Mouse (Mus musculus): ENCODE results near the gene Ccrl2. TPM values are rescaled to one million over a fixed set of nuclear protein-coding genes. Genes with fewer than 3 reads are reported as not detected.
A peak's percentile ranks its signal among the peaks of the same experiment; 100 is the strongest.

The Ccrl2 gene
- polyA plus RNA-seq, 1 experiment from 2014 or later = 0.76 TPM

- H3K9ac ChIP-seq (replicated peaks; ENCODE audit: low read length) = no peak overlapping the region
- no peak overlapping the region for H3K27ac ChIP-seq (replicated peaks; ENCODE audit: low read depth, low read length)
- WGBS = 31% methylated on average over 5 of the region's 5 CpGs
- H3K4me1 ChIP-seq (ENCODE audit: control insufficient read depth, insufficient read depth, low read length) = no peaks in the 10 kb centered on the region
- no peaks in the 10 kb centered on the region for H3K9me3 ChIP-seq (replicated peaks; ENCODE audit: control insufficient read depth, low read length)
- H3K4me3 ChIP-seq (ENCODE audit: low read depth, low read length) = no peak overlapping the region
- no peaks in the 10 kb centered on the region for H3K36me3 ChIP-seq (replicated peaks; ENCODE audit: control insufficient read depth, insufficient read depth, low read depth, low read length)
- DNase-seq (ENCODE audit: low spot score) (peak; percentile 72), ATAC-seq (replicated peaks; ENCODE audit: insufficient number of reproducible peaks, low FRiP score, low TSS enrichment, low read depth) (no peak)
- H3K4me2 ChIP-seq (ENCODE audit: low read depth, low read length) = no peak overlapping the region
- H3K27me3 ChIP-seq (ENCODE audit: control insufficient read depth, insufficient read depth, low read length) = no peaks in the 10 kb centered on the region
These were observed 35.8 kb upstream of the Ccrl2 start for GRCm38 (mm10) chr9:111093094-111093493.

- Histone ChIP-seq H3K4me1 (ENCODE audit: control insufficient read depth, insufficient read depth, low read length) (no peaks in the 10 kb centered on the region), H3K9me3 (replicated peaks; ENCODE audit: control insufficient read depth, low read length) (no peaks in the 10 kb centered on the region), H3K4me2 (ENCODE audit: low read depth, low read length) (no peak overlapping the region), H3K4me3 (ENCODE audit: low read depth, low read length) (no peak overlapping the region), H3K27ac (replicated peaks; ENCODE audit: low read depth, low read length) (no peak overlapping the region), H3K36me3 (replicated peaks; ENCODE audit: control insufficient read depth, insufficient read depth, low read depth, low read length) (no peaks in the 10 kb centered on the region), H3K27me3 (ENCODE audit: control insufficient read depth, insufficient read depth, low read length) (no peaks in the 10 kb centered on the region), H3K9ac (replicated peaks; ENCODE audit: low read length) (no peak overlapping the region)
- ATAC-seq (replicated peaks; ENCODE audit: insufficient number of reproducible peaks, low FRiP score, low TSS enrichment, low read depth) (no peak), DNase-seq (ENCODE audit: low spot score) (no peak)
- WGBS = 57% methylated on average over 9 of the region's 9 CpGs
These were observed 35.3 kb upstream of the Ccrl2 start for GRCm38 (mm10) chr9:111092657-111093056.

GRCm38 (mm10) chr9:111088886-111089285 is 31.6 kb upstream of the Ccrl2 start:
- H3K27me3 ChIP-seq (ENCODE audit: control insufficient read depth, insufficient read depth, low read length) = no peaks in the 10 kb centered on the region
- H3K9ac ChIP-seq (replicated peaks; ENCODE audit: low read length) = no peak overlapping the region
- no peaks in the 10 kb centered on the region for H3K4me1 ChIP-seq (ENCODE audit: control insufficient read depth, insufficient read depth, low read length)
- no peak for DNase-seq (ENCODE audit: low spot score)
- H3K36me3 ChIP-seq (replicated peaks; ENCODE audit: control insufficient read depth, insufficient read depth, low read depth, low read length) = no peaks in the 10 kb centered on the region
- no peaks in the 10 kb centered on the region for H3K9me3 ChIP-seq (replicated peaks; ENCODE audit: control insufficient read depth, low read length)
- H3K4me2 ChIP-seq (ENCODE audit: low read depth, low read length) = no peak overlapping the region
- H3K4me3 ChIP-seq (ENCODE audit: low read depth, low read length) = no peak overlapping the region
- H3K27ac ChIP-seq (replicated peaks; ENCODE audit: low read depth, low read length) = no peak overlapping the region
- WGBS = 41% methylated on average over 7 of the region's 7 CpGs
- ATAC-seq (replicated peaks; ENCODE audit: insufficient number of reproducible peaks, low FRiP score, low TSS enrichment, low read depth) = no peak

GRCm38 (mm10) chr9:111087960-111088359 is 30.6 kb upstream of the Ccrl2 start:
- Histone ChIP-seq H3K36me3 (replicated peaks; ENCODE audit: control insufficient read depth, insufficient read depth, low read depth, low read length) (no peaks in the 10 kb centered on the region), H3K4me2 (ENCODE audit: low read depth, low read length) (no peak overlapping the region)
- 6% methylated on average over 5 of the region's 5 CpGs for WGBS

GRCm38 (mm10) chr9:111086995-111087606 is 29.8 kb upstream of the Ccrl2 start:
- Histone ChIP-seq H3K27me3 (ENCODE audit: control insufficient read depth, insufficient read depth, low read length) (no peaks in the 10 kb centered on the region), H3K4me1 (ENCODE audit: control insufficient read depth, insufficient read depth, low read length) (no peaks in the 10 kb centered on the region), H3K27ac (replicated peaks; ENCODE audit: low read depth, low read length) (no peak overlapping the region), H3K9me3 (replicated peaks; ENCODE audit: control insufficient read depth, low read length) (no peaks in the 10 kb centered on the region), H3K4me2 (ENCODE audit: low read depth, low read length) (no peak overlapping the region), H3K36me3 (replicated peaks; ENCODE audit: control insufficient read depth, insufficient read depth, low read depth, low read length) (no peaks in the 10 kb centered on the region), H3K9ac (replicated peaks; ENCODE audit: low read length) (no peak overlapping the region), H3K4me3 (ENCODE audit: low read depth, low read length) (no peak overlapping the region)
- no peak for ATAC-seq (replicated peaks; ENCODE audit: insufficient number of reproducible peaks, low FRiP score, low TSS enrichment, low read depth)
- no peak for DNase-seq (ENCODE audit: low spot score)
- 37% methylated on average over 3 of the region's 3 CpGs for WGBS

More at GRCm38 (mm10) chr9:111087960-111088359, 30.6 kb upstream of the Ccrl2 start:
- no peaks in the 10 kb centered on the region for H3K27me3 ChIP-seq (ENCODE audit: control insufficient read depth, insufficient read depth, low read length)
- no peak overlapping the region for H3K27ac ChIP-seq (replicated peaks; ENCODE audit: low read depth, low read length)
- no peak for DNase-seq (ENCODE audit: low spot score)
- H3K9me3 ChIP-seq (replicated peaks; ENCODE audit: control insufficient read depth, low read length) = no peaks in the 10 kb centered on the region
- H3K4me3 ChIP-seq (ENCODE audit: low read depth, low read length) = no peak overlapping the region
- no peak for ATAC-seq (replicated peaks; ENCODE audit: insufficient number of reproducible peaks, low FRiP score, low TSS enrichment, low read depth)
- H3K9ac ChIP-seq (replicated peaks; ENCODE audit: low read length) = no peak overlapping the region
- no peaks in the 10 kb centered on the region for H3K4me1 ChIP-seq (ENCODE audit: control insufficient read depth, insufficient read depth, low read length)

- 68% methylated on average over 6 of the region's 6 CpGs for WGBS
These were observed 28.8 kb upstream of the Ccrl2 start for GRCm38 (mm10) chr9:111086137-111086536.

GRCm38 (mm10) chr9:111085329-111085728 is 28.0 kb upstream of the Ccrl2 start:
- no peak overlapping the region for H3K27ac ChIP-seq (replicated peaks; ENCODE audit: low read depth, low read length)
- no peak overlapping the region for H3K4me2 ChIP-seq (ENCODE audit: low read depth, low read length)
- DNase-seq (ENCODE audit: low spot score) (no peak), ATAC-seq (replicated peaks; ENCODE audit: insufficient number of reproducible peaks, low FRiP score, low TSS enrichment, low read depth) (no peak)
- no peaks in the 10 kb centered on the region for H3K36me3 ChIP-seq (replicated peaks; ENCODE audit: control insufficient read depth, insufficient read depth, low read depth, low read length)
- no peaks in the 10 kb centered on the region for H3K4me1 ChIP-seq (ENCODE audit: control insufficient read depth, insufficient read depth, low read length)
- no peak overlapping the region for H3K9ac ChIP-seq (replicated peaks; ENCODE audit: low read length)
- WGBS = 47% methylated on average over 4 of the region's 4 CpGs
- no peaks in the 10 kb centered on the region for H3K9me3 ChIP-seq (replicated peaks; ENCODE audit: control insufficient read depth, low read length)
- no peak overlapping the region for H3K4me3 ChIP-seq (ENCODE audit: low read depth, low read length)
- H3K27me3 ChIP-seq (ENCODE audit: control insufficient read depth, insufficient read depth, low read length) = no peaks in the 10 kb centered on the region

More at GRCm38 (mm10) chr9:111086137-111086536, 28.8 kb upstream of the Ccrl2 start:
- Histone ChIP-seq H3K9me3 (replicated peaks; ENCODE audit: control insufficient read depth, low read length) (no peaks in the 10 kb centered on the region), H3K27ac (replicated peaks; ENCODE audit: low read depth, low read length) (no peak overlapping the region), H3K9ac (replicated peaks; ENCODE audit: low read length) (no peak overlapping the region), H3K4me3 (ENCODE audit: low read depth, low read length) (no peak overlapping the region), H3K36me3 (replicated peaks; ENCODE audit: control insufficient read depth, insufficient read depth, low read depth, low read length) (no peaks in the 10 kb centered on the region), H3K27me3 (ENCODE audit: control insufficient read depth, insufficient read depth, low read length) (no peaks in the 10 kb centered on the region), H3K4me2 (ENCODE audit: low read depth, low read length) (no peak overlapping the region), H3K4me1 (ENCODE audit: control insufficient read depth, insufficient read depth, low read length) (no peaks in the 10 kb centered on the region)
- DNase-seq (ENCODE audit: low spot score) (no peak), ATAC-seq (replicated peaks; ENCODE audit: insufficient number of reproducible peaks, low FRiP score, low TSS enrichment, low read depth) (no peak)

- DNase-seq (ENCODE audit: low spot score) (no peak), ATAC-seq (replicated peaks; ENCODE audit: insufficient number of reproducible peaks, low FRiP score, low TSS enrichment, low read depth) (no peak)
- no peaks in the 10 kb centered on the region for H3K9me3 ChIP-seq (replicated peaks; ENCODE audit: control insufficient read depth, low read length)
- H3K9ac ChIP-seq (replicated peaks; ENCODE audit: low read length) = no peak overlapping the region
- H3K4me2 ChIP-seq (ENCODE audit: low read depth, low read length) = no peak overlapping the region
- H3K4me1 ChIP-seq (ENCODE audit: control insufficient read depth, insufficient read depth, low read length) = no peaks in the 10 kb centered on the region
- no peak overlapping the region for H3K4me3 ChIP-seq (ENCODE audit: low read depth, low read length)
- WGBS = 77% methylated on average over 5 of the region's 5 CpGs
- no peaks in the 10 kb centered on the region for H3K36me3 ChIP-seq (replicated peaks; ENCODE audit: control insufficient read depth, insufficient read depth, low read depth, low read length)
- H3K27me3 ChIP-seq (ENCODE audit: control insufficient read depth, insufficient read depth, low read length) = no peaks in the 10 kb centered on the region
- no peak overlapping the region for H3K27ac ChIP-seq (replicated peaks; ENCODE audit: low read depth, low read length)
These were observed 24.4 kb upstream of the Ccrl2 start for GRCm38 (mm10) chr9:111081765-111082164.
